Mouse (Mus musculus) lung, postnatal 36 days (tissue): ENCODE results near the gene Scube2.

ENCODE experiments used
- DNase-seq: peaks from one replicate; pipeline ENCODE4 v3.0.0; 2022; ENCODE audit warnings: mixed read lengths

Scube2 gene

GRCm38 (mm10) chr7:109792759-109793158, 72.7 kb downstream of the Scube2 start:
- DNase-seq: peak; percentile 86

DNA sequence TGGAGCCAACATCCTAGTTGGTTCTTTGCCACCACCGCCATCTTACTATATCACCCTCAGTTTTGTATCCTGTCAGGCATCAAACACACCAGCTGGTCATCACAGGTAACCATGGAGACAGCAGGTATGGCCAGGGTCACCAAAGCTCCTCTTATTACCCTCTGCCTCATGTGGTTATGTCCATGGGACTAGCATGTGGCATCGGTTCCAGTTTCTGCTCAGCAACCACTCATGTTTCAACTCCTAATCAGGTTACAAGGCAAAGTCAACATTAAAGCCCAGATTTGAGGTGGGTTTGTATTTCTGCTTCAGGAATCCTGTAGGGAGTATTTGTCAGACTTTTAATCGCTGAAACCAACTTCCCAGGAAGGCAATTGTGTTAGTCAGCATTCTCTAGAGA, 74.7 kb downstream of the Scube2 start:
- no peak for DNase-seq

DNA sequence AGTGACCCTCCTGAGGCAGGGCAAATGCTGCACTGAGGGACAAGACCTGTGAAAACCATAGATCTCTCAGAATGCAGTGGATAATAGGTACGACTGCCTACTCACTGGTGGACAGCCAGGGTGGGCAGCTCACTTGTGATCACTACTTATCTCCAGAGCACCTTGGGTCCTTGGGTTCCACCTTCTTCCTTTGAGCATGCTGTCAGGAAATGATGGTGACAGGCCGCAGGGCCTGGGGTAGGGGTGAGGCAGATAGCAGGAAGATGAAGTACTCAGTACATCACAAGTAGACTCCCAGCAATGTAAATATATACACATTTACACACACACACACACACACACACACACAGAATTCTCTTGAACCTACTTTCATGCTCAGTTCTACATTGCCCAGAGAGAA, 77.6 kb downstream of the Scube2 start:
- no peak for DNase-seq

GRCm38 (mm10) chr7:109783281-109783680, 82.2 kb downstream of the Scube2 start:
- DNase-seq: no peak

DNA sequence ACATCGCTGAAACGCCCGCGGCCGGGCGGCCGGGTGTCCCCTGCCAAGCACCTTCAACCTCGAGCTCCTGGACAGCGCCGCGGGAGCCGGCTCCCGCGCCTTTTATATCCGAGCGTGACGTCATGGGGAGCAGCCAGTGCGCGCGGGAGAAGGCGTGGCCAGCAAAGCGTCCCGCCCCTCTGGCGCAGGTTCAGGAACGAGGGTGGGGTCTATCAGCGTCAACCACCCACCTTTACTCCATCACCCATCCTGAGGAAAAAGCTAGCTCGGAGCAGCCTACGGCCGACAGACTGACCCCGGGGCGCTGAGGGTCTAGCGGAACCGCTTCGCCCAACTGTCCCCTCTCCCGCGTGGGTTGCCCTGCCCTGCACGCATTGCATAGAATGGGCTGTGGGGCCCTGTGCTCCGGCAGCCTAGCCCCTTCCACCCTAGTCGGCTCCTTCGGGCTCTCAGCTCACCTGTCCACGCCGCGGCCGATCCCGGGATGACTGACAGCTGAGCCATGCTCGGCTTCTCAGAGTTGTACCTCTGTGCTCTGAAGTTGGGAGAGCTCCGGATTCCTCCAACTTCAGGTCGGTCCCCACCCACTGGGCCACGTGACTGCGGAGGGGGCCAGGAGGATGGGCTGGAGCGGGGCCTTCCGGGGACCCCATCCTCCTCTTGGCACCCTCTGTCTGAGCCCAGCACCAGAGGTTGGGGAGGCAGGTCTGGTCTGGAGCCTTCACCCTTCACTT, 83.8 kb downstream of the Scube2 start, which contains the start of gene Nrip3:
TSS of gene Nrip3 (minus strand) at position 556 of the 734 bp plus-strand sequence.
- DNase-seq: peak; percentile 73

DNA sequence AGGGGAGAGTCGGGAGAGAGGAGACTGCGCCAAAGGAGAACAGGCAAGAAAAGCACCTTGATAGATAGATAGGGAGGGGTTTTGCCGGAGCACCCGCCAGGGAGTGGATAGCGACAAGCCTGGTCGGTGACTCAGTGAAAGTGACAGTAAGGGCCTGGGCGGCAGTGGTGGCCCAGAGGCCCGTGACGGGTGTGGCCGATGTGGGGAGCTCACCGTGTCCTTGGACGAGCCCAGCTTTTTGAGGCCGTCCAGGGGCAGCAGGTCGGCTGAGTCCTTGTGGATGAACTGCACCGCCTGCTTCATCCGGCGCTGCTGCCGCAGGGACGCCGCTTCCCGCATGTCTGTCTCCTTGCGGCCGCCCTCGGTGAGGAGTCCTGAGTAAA, 84.4 kb downstream of the Scube2 start:
- no peak for DNase-seq

DNA sequence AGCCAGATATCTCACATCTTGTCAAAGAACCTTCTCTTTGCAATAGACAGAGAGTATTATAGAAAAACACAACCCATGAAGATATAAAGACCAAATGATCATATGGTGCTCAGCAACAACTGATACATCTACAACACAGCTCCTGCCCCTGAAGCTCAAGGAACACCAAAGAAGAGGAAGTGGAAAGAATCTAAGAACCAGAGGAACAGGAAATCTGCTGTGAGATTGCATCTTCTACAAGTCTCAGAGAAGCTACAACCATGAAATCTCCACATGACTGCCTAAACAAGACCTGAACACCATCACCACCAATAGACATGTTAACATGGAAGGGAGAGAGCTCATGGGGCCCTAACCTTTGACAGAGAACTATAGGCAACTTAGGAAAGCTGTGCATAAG, 93.2 kb downstream of the Scube2 start:
- DNase-seq: no peak

DNA sequence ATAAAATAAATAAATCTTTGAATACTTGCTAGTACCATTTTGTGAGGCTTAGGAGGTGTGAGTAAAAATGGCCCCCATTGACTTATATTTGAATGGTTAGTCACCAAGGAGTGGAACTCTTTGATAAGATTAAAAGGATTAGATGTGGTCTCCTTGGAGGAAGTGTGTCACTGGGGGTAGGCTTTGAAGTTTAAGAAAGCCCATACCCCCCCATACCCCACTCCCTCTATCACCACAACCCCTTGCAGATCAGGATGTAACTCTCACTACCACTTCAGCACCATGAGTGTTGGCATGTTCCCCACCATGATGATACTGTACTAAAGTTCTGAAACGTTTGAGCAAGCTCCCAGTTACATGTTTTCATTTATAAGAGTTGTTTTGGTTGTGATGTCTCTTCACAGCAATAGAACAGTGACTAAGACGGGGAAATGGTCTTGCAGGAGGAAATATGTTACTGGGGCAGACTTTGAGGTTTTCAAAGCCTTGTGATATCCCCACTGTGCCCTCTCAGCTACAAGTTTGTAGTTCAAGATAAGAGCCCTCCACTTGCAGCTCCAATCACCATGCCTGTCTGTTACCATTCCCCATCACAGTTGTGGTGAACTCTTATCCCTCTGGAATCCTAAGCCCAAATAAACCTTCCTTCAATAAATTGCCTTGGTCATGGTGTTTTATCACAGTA, 96.6 kb downstream of the Scube2 start:
- no peak for DNase-seq

DNA sequence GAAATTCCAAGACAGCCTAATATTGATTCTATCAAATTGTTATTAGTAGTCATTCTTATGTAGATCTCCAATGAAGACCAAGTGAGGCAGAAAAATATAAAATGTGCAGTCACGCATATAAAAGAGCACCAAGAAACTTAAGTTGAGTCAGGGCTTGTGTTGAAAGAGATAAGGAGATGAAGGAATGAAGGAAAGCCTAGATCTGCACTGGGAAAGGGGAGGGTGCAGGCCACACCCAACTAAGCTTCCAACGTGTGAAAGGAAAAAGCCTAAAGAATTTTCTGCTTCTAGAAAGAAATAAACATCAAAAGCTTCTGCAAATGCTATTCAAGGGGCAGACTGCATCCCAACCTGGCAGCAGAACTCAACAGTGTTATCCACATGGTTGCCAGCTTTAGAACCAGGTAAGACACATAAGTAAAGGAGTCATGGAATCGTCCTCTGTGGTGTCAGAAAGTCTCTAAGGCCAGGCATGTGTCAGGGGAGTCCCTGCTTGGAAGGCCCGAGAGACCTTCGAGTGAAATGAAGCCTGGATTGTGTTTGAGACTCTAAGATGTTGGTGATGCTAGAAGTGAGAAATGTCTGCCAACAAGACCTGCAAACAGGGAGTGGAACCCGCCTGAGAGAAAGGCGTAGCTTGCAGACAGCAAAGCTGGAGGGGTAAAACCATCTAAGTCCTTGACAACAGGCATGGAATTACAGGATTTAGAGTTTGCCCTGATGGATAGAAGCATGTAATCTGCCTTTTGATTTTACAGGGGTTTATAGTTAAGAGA, 97.7 kb downstream of the Scube2 start:
- no peak for DNase-seq

DNA sequence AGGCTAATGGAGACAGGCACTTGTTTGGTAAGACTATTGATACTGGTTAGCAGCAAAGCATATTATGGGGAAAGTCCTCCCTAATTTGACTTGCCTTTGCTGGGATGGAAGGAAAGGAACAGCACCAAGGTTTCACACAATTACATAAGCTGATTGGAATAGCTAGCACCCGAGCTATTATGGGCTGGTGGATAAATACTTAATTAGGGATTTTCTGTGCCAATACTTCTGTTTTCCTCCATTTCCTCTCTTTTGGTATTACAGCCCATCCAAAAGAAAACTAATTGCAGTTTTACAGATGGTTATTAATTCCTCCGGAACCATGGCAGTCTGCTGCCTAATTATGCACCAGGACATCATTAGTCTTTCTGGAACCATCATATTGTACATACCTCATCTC, 101.5 kb downstream of the Scube2 start:
- DNase-seq: no peak

DNA sequence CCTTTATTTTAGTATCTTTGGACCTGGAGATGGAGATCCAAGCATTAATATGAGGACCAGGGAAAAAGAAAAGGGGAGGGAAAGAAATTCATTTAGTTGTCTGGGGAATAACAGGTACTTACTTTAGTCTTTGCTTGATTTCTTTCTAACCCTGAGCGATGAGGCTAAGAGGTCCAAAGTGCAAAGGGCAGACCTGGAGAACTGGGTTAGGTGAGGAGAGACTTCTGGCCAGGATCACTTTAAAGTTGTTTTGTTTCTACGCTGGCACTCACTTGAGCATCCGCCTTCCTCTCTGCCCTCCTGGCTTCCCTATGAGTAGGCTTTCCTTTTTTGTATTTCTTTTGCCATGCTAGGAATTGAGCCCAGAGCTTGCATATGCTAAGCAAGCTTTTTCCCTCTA, 109.2 kb downstream of the Scube2 start:
- DNase-seq: no peak

- DNase-seq: no peak
Observed at GRCm38 (mm10) chr7:109754034-109754433, 111.4 kb downstream of the Scube2 start.

DNA sequence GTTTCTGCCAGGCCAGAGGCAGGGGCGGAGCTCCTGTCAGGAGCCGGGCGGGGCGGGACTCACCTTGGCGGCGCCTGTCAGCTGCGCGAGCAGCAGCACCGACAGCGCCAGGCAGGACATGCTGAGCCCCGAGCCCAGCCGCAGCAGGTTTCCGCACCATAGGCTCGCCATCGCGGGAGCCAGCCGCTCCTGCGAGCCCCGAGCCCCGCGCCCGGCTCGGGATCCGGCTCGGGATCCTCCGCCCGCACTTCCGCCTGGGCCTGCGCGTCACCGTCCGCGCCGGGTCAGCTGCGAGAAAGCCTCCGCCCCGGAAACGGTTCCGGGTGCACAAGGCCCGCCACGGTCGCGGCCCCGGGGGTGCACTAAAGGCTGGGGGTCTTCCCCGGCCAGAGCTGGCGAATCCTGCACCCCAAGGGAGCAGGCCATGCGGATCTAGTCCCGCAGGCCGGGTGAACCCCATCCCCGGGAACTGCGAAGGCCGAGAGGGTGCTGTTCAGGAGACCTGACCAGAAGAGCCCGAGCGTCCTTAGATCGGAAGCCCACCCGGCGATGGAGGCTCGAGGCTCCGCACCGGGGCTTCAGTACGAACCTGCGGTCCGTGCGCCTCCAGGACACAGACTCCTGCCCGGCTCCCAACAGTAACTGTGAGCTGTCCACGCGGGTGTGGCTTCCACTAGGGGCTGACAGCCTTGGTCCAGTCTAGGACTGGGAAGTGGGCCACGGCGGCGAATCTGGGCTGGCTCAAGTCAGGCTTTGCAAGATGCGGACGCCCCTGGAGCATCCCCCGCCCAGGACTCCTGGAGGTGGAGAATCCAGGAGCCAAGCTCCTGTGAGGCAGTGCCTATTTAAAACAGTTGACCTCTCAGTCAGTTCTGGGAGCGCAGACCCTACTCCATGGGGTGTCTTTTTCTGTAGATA, 113.2 kb downstream of the Scube2 start, which contains the start of gene Tmem9b:
TSS of gene Tmem9b (minus strand) at position 868 of the 918 bp plus-strand sequence.
- DNase-seq: peak; percentile 85

GRCm38 (mm10) chr7:109751427-109752007, 114.0 kb downstream of the Scube2 start:
- no peak for DNase-seq
